Mouse (Mus musculus): ENCODE measurements around the gene Eln. TPM values are rescaled to one million over a fixed set of nuclear protein-coding genes. Genes with fewer than 3 reads are reported as not detected.

Eln gene
- polyA plus RNA-seq, 2 experiments = 1.7 to 3.6 TPM

DNA sequence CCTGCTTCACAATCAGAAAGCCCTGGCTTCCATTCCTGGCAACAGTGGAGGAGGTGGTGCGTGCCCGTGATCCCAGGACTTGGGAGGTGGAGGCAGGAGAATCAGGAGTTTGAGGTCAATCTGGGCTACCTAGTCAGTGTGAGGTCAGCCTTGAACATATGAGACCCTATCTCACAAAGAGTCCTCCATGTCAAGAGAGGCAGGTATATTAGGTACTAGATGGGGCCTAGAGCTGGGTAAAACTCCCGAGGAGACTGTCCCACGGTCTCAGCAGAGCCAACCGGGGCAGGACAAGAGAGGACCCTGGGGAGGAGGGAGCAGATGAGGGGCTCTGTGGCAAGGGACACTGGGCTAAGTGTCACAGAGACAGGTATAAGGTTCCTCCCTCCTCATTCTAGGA is 69.6 kb downstream of the Eln start:
- Histone ChIP-seq H3K4me1 (replicated peaks; ENCODE audit: control insufficient read depth in 2 of 2, insufficient read depth in 2 of 2, low read length in 1 of 2) (peaks cover 4 to 15% of the 10 kb centered on the region in 2 experiments), H3K36me3 (replicated peaks; ENCODE audit: control insufficient read depth, insufficient read depth, low read depth) (no peaks in the 10 kb centered on the region), H3K9me3 (ENCODE audit: control insufficient read depth, low read length) (no peaks in the 10 kb centered on the region), H3K4me3 (ENCODE audit: insufficient read depth in 1 of 2, low read depth in 2 of 2, low read length in 2 of 2) (no peak overlapping the region; a peak in 1 of 4 replicates), H3K9ac (replicated peaks) (no peak overlapping the region), H3K27ac (no peak overlapping the region), H3K27me3 (ENCODE audit: control insufficient read depth, insufficient read depth, low read length) (no peaks in the 10 kb centered on the region), H3K4me2 (ENCODE audit: low read depth) (no peak overlapping the region)
- no peak for TF ChIP-seq CTCF (IDR thresholded peaks at IDR 0.05; ENCODE audit: low read depth)
- TF ChIP-seq EP300 (IDR thresholded peaks at IDR 0.05; ENCODE audit: low read depth) = no peak
- WGBS (ENCODE audit: insufficient replicate concordance) = 78% methylated on average over 5 of the region's 5 CpGs
- DNase-seq (ENCODE audit: low read depth in 3 of 3, low spot score in 3 of 3) (no peak), ATAC-seq (ENCODE audit: insufficient read depth) (no peak)

DNA sequence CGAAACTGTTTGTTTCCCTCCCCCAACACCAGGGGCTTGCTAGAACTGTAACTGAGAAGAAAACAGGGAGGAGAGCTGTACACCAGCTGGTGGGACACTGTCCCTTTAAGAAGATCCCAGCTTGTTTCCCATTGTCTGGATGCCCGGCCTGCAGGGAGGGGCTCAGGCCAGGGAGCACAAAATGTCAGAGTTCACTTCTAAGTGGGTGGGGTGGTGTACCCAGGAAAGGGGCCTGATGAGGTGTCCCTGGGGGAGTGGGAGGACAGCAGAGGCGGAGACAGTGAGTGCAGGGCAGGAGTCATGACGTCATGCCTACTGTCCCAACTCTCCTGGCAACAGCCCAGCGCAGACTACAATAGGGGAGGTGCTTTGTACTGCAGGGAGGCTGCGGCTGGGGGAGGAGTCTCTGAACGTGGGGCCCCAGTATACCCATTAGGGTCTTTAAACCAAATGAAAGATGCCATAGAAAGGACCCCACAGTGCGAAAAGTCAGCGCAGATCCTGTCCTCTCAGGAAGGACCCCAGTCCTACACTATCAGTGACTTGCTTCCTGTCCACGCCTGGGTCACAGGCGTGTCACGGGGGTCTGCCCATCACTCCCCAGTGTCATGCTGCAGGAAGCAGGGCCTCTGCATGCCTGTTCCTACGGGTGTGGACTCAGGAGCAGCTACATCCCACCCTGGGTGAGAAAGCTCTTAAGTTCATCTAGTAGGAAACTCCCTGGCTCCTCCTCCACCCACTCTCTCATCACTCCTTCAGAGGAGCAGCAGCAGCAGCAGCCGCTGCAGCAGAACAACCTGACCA is 71.0 kb downstream of the Eln start:
- Histone ChIP-seq H3K9me3 (ENCODE audit: control insufficient read depth, low read length) (no peaks in the 10 kb centered on the region), H3K4me1 (replicated peaks; ENCODE audit: control insufficient read depth in 2 of 2, insufficient read depth in 2 of 2, low read length in 1 of 2) (peaks cover 4 to 15% of the 10 kb centered on the region in 2 experiments), H3K9ac (replicated peaks) (no peak overlapping the region), H3K4me3 (ENCODE audit: insufficient read depth in 1 of 2, low read depth in 2 of 2, low read length in 2 of 2) (peak overlapping the region; percentile 14 to 32; a peak in 2 of 4 replicates), H3K4me2 (ENCODE audit: low read depth) (peak overlapping the region; percentile 58), H3K36me3 (replicated peaks; ENCODE audit: control insufficient read depth, insufficient read depth, low read depth) (no peaks in the 10 kb centered on the region), H3K27ac (no peak overlapping the region), H3K27me3 (ENCODE audit: control insufficient read depth, insufficient read depth, low read length) (no peaks in the 10 kb centered on the region)
- no peak for TF ChIP-seq EP300 (IDR thresholded peaks at IDR 0.05; ENCODE audit: low read depth)
- no peak for TF ChIP-seq CTCF (IDR thresholded peaks at IDR 0.05; ENCODE audit: low read depth)
- 6% methylated on average over 14 of the region's 14 CpGs for WGBS (ENCODE audit: insufficient replicate concordance)
- DNase-seq (ENCODE audit: low read depth in 3 of 3, low spot score in 3 of 3) (peak; percentile 28 to 46 (median 45)), ATAC-seq (ENCODE audit: insufficient read depth) (peak; percentile 62)

- no peak overlapping the region for H3K27ac ChIP-seq
These were observed 72.1 kb downstream of the Eln start for GRCm38 (mm10) chr5:134674977-134675376.

DNA sequence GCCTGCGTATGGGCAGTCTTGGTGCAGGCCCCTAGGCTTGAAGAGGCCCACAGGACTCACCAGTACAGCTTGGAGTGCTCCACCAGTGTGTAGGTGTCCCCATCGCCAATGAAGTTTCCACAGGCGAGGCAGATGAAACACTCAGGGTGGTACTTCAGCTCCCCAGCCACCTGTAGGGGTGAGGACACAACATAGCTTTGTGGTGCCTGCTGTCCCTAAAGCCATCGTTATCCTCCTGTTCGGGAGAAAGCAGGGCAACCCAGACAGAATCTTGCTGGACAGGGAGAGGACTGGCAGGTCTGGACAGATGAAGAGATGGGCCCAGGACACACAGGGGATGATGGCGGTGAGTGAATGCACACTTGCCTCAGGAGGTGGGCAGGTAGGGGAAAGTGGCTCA is 74.5 kb downstream of the Eln start:
- Histone ChIP-seq H3K9ac (replicated peaks) (no peak overlapping the region), H3K4me1 (replicated peaks; ENCODE audit: control insufficient read depth in 2 of 2, insufficient read depth in 2 of 2, low read length in 1 of 2) (peaks cover 0 to 4% of the 10 kb centered on the region in 2 experiments; a peak in 1 of 4 replicates), H3K27me3 (ENCODE audit: control insufficient read depth, insufficient read depth, low read length) (no peaks in the 10 kb centered on the region), H3K4me3 (ENCODE audit: insufficient read depth in 1 of 2, low read depth in 2 of 2, low read length in 2 of 2) (no peak overlapping the region), H3K9me3 (ENCODE audit: control insufficient read depth, low read length) (no peaks in the 10 kb centered on the region), H3K36me3 (replicated peaks; ENCODE audit: control insufficient read depth, insufficient read depth, low read depth) (no peaks in the 10 kb centered on the region), H3K27ac (no peak overlapping the region), H3K4me2 (ENCODE audit: low read depth) (no peak overlapping the region)
- no peak for DNase-seq (ENCODE audit: low read depth in 3 of 3, low spot score in 3 of 3)
- WGBS (ENCODE audit: insufficient replicate concordance) = 74% methylated on average over 6 of the region's 6 CpGs
- TF ChIP-seq EP300 (IDR thresholded peaks at IDR 0.05; ENCODE audit: low read depth) (no peak), CTCF (IDR thresholded peaks at IDR 0.05; ENCODE audit: low read depth) (no peak)
- no peak for ATAC-seq (ENCODE audit: insufficient read depth)

More at GRCm38 (mm10) chr5:134674977-134675376, 72.1 kb downstream of the Eln start:
- TF ChIP-seq CTCF (IDR thresholded peaks at IDR 0.05; ENCODE audit: low read depth) (no peak), EP300 (IDR thresholded peaks at IDR 0.05; ENCODE audit: low read depth) (no peak)
- ATAC-seq (ENCODE audit: insufficient read depth) (no peak), DNase-seq (ENCODE audit: low read depth in 3 of 3, low spot score in 3 of 3) (no peak)
- H3K4me1 ChIP-seq (replicated peaks; ENCODE audit: control insufficient read depth in 2 of 2, insufficient read depth in 2 of 2, low read length in 1 of 2) = peaks cover 4 to 15% of the 10 kb centered on the region in 2 experiments
- H3K4me3 ChIP-seq (ENCODE audit: insufficient read depth in 1 of 2, low read depth in 2 of 2, low read length in 2 of 2) = no peak overlapping the region
- H3K27me3 ChIP-seq (ENCODE audit: control insufficient read depth, insufficient read depth, low read length) = no peaks in the 10 kb centered on the region
- no peak overlapping the region for H3K4me2 ChIP-seq (ENCODE audit: low read depth)
- H3K9ac ChIP-seq (replicated peaks) = no peak overlapping the region
- H3K36me3 ChIP-seq (replicated peaks; ENCODE audit: control insufficient read depth, insufficient read depth, low read depth) = no peaks in the 10 kb centered on the region
- 50% methylated on average over 5 of the region's 5 CpGs for WGBS (ENCODE audit: insufficient replicate concordance)
- no peaks in the 10 kb centered on the region for H3K9me3 ChIP-seq (ENCODE audit: control insufficient read depth, low read length)

DNA sequence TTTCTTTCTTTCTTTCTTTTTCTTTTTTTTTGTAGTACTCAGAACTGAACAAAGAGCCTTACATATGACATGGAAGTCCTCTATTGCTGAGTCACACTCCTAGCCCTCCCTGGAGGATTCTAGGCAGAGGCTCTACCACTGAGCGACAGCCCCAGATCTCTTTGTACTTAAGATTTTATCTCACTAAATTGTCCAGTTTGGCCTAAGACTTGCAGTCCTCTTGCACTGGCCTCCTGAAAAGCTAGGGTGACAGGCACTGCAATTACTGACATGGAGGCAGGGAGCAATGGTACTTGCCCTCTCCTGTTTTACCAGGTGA is 75.0 kb downstream of the Eln start:
- Histone ChIP-seq H3K4me2 (ENCODE audit: low read depth) (no peak overlapping the region), H3K27ac (no peak overlapping the region), H3K36me3 (replicated peaks; ENCODE audit: control insufficient read depth, insufficient read depth, low read depth) (no peaks in the 10 kb centered on the region), H3K27me3 (ENCODE audit: control insufficient read depth, insufficient read depth, low read length) (no peaks in the 10 kb centered on the region), H3K9ac (replicated peaks) (no peak overlapping the region), H3K4me1 (replicated peaks; ENCODE audit: control insufficient read depth in 2 of 2, insufficient read depth in 2 of 2, low read length in 1 of 2) (peaks cover 0 to 4% of the 10 kb centered on the region in 2 experiments; a peak in 1 of 4 replicates), H3K9me3 (ENCODE audit: control insufficient read depth, low read length) (no peaks in the 10 kb centered on the region), H3K4me3 (ENCODE audit: insufficient read depth in 1 of 2, low read depth in 2 of 2, low read length in 2 of 2) (no peak overlapping the region)
- WGBS (ENCODE audit: insufficient replicate concordance) = 75% methylated on average over 1 of the region's 1 CpGs
- ATAC-seq (ENCODE audit: insufficient read depth) (no peak), DNase-seq (ENCODE audit: low read depth in 3 of 3, low spot score in 3 of 3) (no peak)
- no peak for TF ChIP-seq EP300 (IDR thresholded peaks at IDR 0.05; ENCODE audit: low read depth)
- no peak for TF ChIP-seq CTCF (IDR thresholded peaks at IDR 0.05; ENCODE audit: low read depth)
